Mouse (Mus musculus) left cerebral cortex, postnatal 10 days (tissue): ENCODE data around the gene Defa26. TPM values are rescaled to one million over a fixed set of nuclear protein-coding genes. Genes with fewer than 3 reads are reported as not detected.
"Not testable (repeated sequence)": the region's sequence is repeated elsewhere in the genome, so short reads cannot be mapped to it uniquely, and the experiment has no call there.

Source experiments
- DNase-seq, 2 experiments: peaks; one replicate each; pipeline ENCODE4 v3.0.0; 2021 to 2022; ENCODE audit warnings: low spot score in 2 of 2, mixed read lengths in 1 of 2; ENCODE audit errors: extremely low spot score in 1 of 2
- intact Hi-C: fragments of 180-260 bp; cut with DNase I; formaldehyde crosslinking; loops from one replicate; pipeline ENCODE4 v1.15.1; 2025
- total RNA-seq, 2 experiments: library from RNA; stranded (reverse); gene quantifications; 2 replicates each; pipeline ENCODE4 v1.2.3; 2021

Gene Defa26
- total RNA-seq, result not detected

DNA sequence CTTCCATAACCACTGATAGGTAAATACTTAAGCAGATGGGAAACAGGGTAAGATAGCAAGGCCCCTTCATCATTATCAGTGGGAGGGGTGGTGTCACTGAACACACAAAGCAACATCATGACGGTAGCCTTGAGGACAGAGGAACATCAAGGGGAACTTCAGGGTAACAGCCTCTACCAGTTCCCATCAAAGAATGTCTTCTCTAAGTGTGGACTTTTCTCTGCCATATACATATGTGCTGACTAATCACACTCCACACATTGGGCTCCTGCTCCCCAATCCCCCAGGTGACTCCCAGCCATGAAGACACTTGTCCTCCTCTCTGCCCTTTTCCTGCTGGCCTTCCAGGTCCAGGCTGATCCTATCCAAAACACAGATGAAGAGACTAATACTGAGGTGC, at the start of gene Defa26:
Gene Defa26 (plus strand): TSS at position 301 of the 400 bp plus-strand sequence.
- intact Hi-C loops, DNase-seq: not testable (repeated sequence)

- intact Hi-C loops, DNase-seq: not testable (repeated sequence)
Observed at GRCm38 (mm10) chr8:21582706-21583105, 35.3 kb upstream of the Defa26 start, which contains the start of gene Defa28. Gene Defa28, plus strand, starts transcription at chr8:21583006.

DNA sequence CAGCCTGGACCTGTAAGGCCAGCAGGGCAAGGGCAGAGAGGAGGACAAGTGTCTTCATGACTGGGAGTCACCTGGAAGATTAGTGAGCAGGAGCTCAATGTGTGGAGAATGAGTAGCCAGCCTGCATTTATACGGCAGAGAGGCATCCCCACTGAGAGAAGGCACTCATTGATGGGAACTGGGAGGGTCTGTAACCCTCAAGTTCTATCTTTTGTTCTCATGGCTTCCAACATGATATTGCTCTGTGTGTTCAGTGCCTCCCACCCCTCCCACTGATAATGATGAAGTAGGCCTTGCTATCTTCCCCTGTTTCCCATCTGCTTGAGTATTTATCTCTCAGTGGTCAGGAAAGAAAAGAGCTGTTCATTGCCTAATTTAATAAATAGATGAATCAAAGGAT, 23.6 kb upstream of the Defa26 start, which contains the start of gene Gm7861:
Gene Gm7861 (minus strand): TSS at position 101 of the 400 bp plus-strand sequence.
- not testable (repeated sequence) for DNase-seq

GRCm38 (mm10) chr8:21655480-21655879, 37.5 kb downstream of the Defa26 start, which contains the start of gene Defa17:
Gene Defa17, plus strand, starts transcription at chr8:21655780.
- DNase-seq, intact Hi-C loops: not testable (repeated sequence)

More for the DNA sequence above, 23.6 kb upstream of the Defa26 start, which contains the start of gene Gm7861:
- intact Hi-C loops, result not testable (repeated sequence)

- DNase-seq, intact Hi-C loops: not testable (repeated sequence)
Observed at GRCm38 (mm10) chr8:21665497-21665896, 47.5 kb downstream of the Defa26 start, which contains the start of gene Defa34. Gene Defa34, plus strand, starts transcription at chr8:21665797.

Other genes starting within 250 kb of the Defa26 start
- gene Defa2, start 239.7 kb upstream of the Defa26 start, total RNA-seq, result not detected
- not detected for gene Defa33, start 226.4 kb upstream of the Defa26 start, total RNA-seq
- gene Defa36, start 190.8 kb upstream of the Defa26 start, total RNA-seq, result not detected
- gene Gm7849, start 161.6 kb upstream of the Defa26 start, total RNA-seq, result not detected
- gene Defa20, start 108.9 kb upstream of the Defa26 start, total RNA-seq, result not detected
- gene Defa32, start 89.2 kb upstream of the Defa26 start, total RNA-seq, result not detected
- not detected for gene Defa37, start 52.8 kb upstream of the Defa26 start, total RNA-seq
- not detected for gene Defa28, start 35.2 kb upstream of the Defa26 start, total RNA-seq
- gene Gm7861, start 23.7 kb upstream of the Defa26 start, total RNA-seq, result not detected
- gene Defa17, start 37.6 kb downstream of the Defa26 start, total RNA-seq, result not detected
- gene Defa34, start 47.6 kb downstream of the Defa26 start, total RNA-seq, result not detected
- not detected for gene AY761184, start 85.5 kb downstream of the Defa26 start, total RNA-seq
- gene Defa24, start 116.3 kb downstream of the Defa26 start, total RNA-seq, result not detected
- gene Defb50, start 205.4 kb downstream of the Defa26 start, total RNA-seq, result not detected
- gene Defb2, start 221.7 kb downstream of the Defa26 start, total RNA-seq, result not detected
- not detected for gene Defb10, start 240.7 kb downstream of the Defa26 start, total RNA-seq